Mouse (Mus musculus) ES-Bruce4 (cell line): ENCODE measurements around the gene Gpr61. TPM values are rescaled to one million over a fixed set of nuclear protein-coding genes. Genes with fewer than 3 reads are reported as not detected.
A peak's percentile ranks its signal among the peaks of the same experiment; 100 is the strongest.

Experiments used
- H3K27ac ChIP-seq: 2 replicates; pipeline ENCODE4 v1.5.1; 2012; ENCODE audit warnings: low read length, inconsistent platforms; ENCODE audit not compliant: insufficient read depth
- H3K27me3 ChIP-seq: 2 replicates; pipeline ENCODE4 v1.6.1; 2012; ENCODE audit warnings: mild to moderate bottlenecking, low read length, inconsistent platforms; ENCODE audit not compliant: control insufficient read depth, poor library complexity, insufficient read depth, severe bottlenecking
- H3K36me3 ChIP-seq: 2 replicates; pipeline ENCODE4 v1.6.1; 2012; ENCODE audit warnings: inconsistent platforms, mild to moderate bottlenecking, low read length, moderate library complexity; ENCODE audit not compliant: control insufficient read depth, poor library complexity, insufficient read depth, severe bottlenecking
- H3K4me1 ChIP-seq: one replicate; pipeline ENCODE4 v1.8.1; 2011; ENCODE audit warnings: low read length; ENCODE audit not compliant: control insufficient read depth, insufficient read depth
- H3K4me3 ChIP-seq: 2 replicates; pipeline ENCODE4 v1.5.1; 2011; ENCODE audit warnings: low read depth, mild to moderate bottlenecking, low read length
- H3K9ac ChIP-seq: 2 replicates; pipeline ENCODE4 v1.6.1; 2012; ENCODE audit warnings: low read depth, mild to moderate bottlenecking, inconsistent platforms; ENCODE audit not compliant: poor library complexity, severe bottlenecking
- H3K9me3 ChIP-seq: replicated peaks from 2 replicates; pipeline ENCODE4 v1.6.1; 2012; ENCODE audit warnings: mild to moderate bottlenecking, low read length, inconsistent platforms; ENCODE audit not compliant: control insufficient read depth, poor library complexity, insufficient read depth, severe bottlenecking
- CTCF ChIP-seq: IDR thresholded peaks from one replicate; pipeline ENCODE4 v1.8.1; 2011; ENCODE audit warnings: low read depth, low read length
- EP300 ChIP-seq: IDR thresholded peaks from 2 replicates; pipeline ENCODE4 v1.6.1; 2011; ENCODE audit warnings: low read depth, low read length; ENCODE audit not compliant: insufficient read depth
- POLR2A ChIP-seq: IDR thresholded peaks from one replicate; pipeline ENCODE4 v1.8.1; 2011; ENCODE audit warnings: low read length; ENCODE audit not compliant: insufficient read depth
- polyA plus RNA-seq: library from polyadenylated mRNA; stranded (reverse); fragments of >200 nt; gene quantifications from 2 replicates; pipeline ENCODE4 v1.2.4, GENCODE M21; 2011; ENCODE audit warnings: low read depth; ENCODE audit not compliant: missing spikeins, insufficient read depth, insufficient read length

The Gpr61 gene
- polyA plus RNA-seq, 1 experiment, result not detected

DNA sequence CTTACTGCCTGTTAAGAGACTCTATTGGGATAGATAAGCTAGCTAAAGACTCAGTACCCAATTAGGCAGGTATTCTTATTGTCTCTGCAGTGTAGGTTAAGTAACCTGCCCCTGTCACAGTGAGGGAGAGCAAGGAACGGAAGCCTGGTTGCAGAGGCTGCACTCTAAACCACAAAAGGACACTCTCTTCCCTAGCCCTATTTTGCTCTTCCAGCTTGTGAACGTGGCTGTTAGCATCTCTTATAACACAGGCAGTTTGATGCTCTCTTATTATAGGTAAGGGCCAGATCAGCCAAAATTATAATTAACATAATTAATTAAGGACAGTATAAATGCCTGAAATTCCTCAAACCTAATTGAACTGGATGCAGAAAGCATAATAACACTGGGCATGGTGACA is 25.8 kb upstream of the Gpr61 start:
- no peak overlapping the region for H3K4me3 ChIP-seq
- no peak overlapping the region for H3K27ac ChIP-seq
- no peaks in the 10 kb centered on the region for H3K27me3 ChIP-seq
- no peaks in the 10 kb centered on the region for H3K9me3 ChIP-seq
- no peaks in the 10 kb centered on the region for H3K36me3 ChIP-seq
- TF ChIP-seq CTCF (no peak), EP300 (no peak), POLR2A (no peak)
- H3K4me1 ChIP-seq, result no peaks in the 10 kb centered on the region
- no peak overlapping the region for H3K9ac ChIP-seq

DNA sequence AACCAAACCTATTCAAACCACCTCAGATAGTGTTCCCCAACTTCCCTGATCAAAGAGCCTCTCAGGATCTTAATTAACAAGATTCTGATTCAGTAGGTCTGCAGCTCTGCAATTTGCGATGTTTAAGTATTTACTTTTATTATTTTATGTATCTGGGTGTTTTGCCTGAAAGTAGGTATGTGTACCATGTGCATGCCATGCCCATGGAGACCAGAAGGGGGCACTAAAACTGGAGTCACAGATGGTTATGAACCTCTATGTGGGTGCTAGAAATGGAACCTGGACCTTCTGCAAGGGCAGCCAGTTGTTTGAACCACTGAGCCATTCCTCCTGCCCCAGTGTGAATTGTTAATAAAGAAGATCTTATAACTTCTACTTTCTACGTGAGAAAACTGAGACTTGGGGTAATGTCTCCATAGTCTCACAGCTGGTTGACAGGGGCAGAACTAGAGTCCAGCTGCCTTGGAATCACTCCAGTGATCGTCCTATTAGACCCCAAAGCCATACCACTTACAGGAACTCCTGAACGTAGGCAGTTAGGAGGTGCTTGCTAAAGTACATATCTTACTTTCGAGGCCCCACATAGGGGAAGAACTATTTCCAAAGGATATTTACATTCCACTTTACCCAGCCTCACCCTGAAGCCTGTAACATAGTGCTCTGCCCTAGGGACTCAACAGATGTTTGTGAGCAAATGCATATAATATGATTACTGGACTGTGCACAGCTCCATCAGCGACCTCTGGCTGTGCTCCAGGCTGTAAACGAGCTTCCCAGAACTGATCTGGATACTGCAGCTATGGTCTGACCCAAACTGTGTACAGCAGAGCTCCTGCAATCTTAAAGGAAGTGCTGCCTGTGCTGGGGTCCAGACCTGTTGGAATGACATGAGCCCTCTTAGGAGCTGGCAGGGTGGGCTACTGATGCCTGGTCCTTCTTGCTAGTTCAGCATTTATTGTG is 24.4 kb upstream of the Gpr61 start:
- no peak for TF ChIP-seq EP300
- no peak for TF ChIP-seq CTCF
- no peak for TF ChIP-seq POLR2A
- H3K9ac ChIP-seq, result no peak overlapping the region
- no peaks in the 10 kb centered on the region for H3K36me3 ChIP-seq
- H3K27ac ChIP-seq, result no peak overlapping the region
- no peak overlapping the region for H3K4me3 ChIP-seq
- no peaks in the 10 kb centered on the region for H3K4me1 ChIP-seq
- no peaks in the 10 kb centered on the region for H3K27me3 ChIP-seq
- H3K9me3 ChIP-seq, result no peaks in the 10 kb centered on the region

DNA sequence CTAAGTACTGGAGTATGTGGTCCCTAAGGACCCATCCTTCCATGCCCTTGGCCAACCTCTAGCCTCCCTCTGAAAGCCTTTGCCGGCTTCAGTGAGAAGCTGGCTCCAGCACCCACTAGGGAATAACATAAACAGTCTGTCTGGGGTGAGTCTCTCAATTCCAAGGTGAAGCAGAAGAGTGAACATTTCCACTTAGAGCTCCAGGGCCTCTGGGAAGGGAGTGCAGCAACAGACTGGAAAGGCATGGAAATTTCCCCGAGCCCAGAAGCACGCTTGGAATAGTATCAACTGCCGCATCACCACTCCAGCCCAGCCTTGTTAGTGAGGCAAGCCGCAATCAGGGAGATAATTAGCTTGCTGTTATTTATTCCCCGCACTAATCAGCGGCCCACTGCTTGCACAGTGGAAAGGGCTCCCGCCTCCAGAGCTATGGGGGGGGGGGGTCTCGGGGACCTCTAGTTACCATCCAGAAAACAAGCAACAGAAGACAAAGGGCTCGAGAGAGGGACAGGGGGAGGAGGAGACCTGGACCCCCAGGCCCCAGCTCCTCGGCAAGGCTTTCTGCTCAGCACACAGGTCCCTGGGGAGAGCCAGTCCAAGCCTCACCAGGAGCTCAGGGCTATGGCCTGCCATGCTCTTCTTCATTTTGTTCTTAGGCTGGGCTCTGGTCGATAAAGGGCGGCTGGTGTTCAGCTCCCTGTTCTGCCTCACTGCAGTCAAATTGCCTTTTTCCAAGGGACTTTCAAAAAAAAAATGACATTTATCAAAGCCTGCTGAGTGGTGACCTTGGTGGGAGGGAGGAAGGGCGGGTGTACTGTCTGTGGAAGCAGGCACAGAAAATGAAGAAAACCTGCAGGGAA is 20.2 kb upstream of the Gpr61 start:
- TF ChIP-seq POLR2A (no peak), CTCF (no peak)
- H3K36me3 ChIP-seq, result no peaks in the 10 kb centered on the region
- H3K9me3 ChIP-seq, result no peaks in the 10 kb centered on the region
- no peaks in the 10 kb centered on the region for H3K4me1 ChIP-seq
- H3K9ac ChIP-seq, result no peak overlapping the region
- no peak overlapping the region for H3K4me3 ChIP-seq
- no peak overlapping the region for H3K27ac ChIP-seq
- H3K27me3 ChIP-seq, result no peaks in the 10 kb centered on the region

DNA sequence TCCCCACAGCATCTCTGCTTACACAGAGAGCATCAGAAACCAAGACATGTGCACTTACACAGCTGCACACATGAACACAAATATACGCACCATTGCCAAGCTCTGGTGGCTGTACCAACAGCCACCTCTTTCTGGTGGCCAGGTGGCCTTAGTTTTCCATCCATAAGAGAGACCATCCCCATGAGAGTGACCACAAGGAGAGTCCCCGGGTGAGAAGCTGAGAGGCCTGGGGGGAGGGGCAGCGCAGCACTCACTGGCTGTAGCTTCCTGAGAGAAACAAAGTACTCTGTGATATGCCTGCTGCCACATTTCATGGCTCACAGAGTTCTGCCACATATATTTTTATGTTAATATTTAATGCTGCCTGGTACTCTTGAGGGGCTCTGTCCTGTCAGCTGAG is 14.5 kb upstream of the Gpr61 start:
- Histone ChIP-seq H3K27ac (no peak overlapping the region), H3K9ac (no peak overlapping the region), H3K9me3 (no peaks in the 10 kb centered on the region), H3K36me3 (no peaks in the 10 kb centered on the region), H3K27me3 (no peaks in the 10 kb centered on the region), H3K4me3 (no peak overlapping the region), H3K4me1 (no peaks in the 10 kb centered on the region)
- TF ChIP-seq EP300, result no peak
- TF ChIP-seq CTCF, result no peak

DNA sequence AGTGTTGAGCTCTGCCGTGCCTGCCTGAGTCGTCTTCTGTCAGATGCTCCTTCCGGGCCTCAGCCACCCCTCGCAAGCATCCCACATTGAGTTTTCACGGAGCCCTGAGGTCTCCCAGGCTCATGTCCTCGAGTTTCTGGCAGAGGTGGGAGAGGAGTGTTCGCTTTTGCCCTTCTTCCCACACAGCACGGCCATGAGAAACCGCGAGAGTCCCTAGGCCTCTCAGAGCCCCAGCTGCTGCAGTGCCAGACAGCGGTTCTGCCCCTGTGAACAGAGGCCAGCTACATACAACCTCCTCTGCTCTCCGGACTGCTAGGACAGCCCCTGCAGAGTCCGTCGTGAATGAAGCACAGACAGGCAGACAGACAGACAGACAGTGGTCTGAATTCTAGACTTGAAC is 12.8 kb upstream of the Gpr61 start:
- H3K9me3 ChIP-seq, result no peaks in the 10 kb centered on the region
- H3K4me1 ChIP-seq, result no peaks in the 10 kb centered on the region
- no peak overlapping the region for H3K4me3 ChIP-seq
- H3K36me3 ChIP-seq, result no peaks in the 10 kb centered on the region
- H3K27me3 ChIP-seq, result no peaks in the 10 kb centered on the region
- no peak overlapping the region for H3K27ac ChIP-seq
- TF ChIP-seq CTCF (no peak), POLR2A (no peak), EP300 (no peak)
- no peak overlapping the region for H3K9ac ChIP-seq

DNA sequence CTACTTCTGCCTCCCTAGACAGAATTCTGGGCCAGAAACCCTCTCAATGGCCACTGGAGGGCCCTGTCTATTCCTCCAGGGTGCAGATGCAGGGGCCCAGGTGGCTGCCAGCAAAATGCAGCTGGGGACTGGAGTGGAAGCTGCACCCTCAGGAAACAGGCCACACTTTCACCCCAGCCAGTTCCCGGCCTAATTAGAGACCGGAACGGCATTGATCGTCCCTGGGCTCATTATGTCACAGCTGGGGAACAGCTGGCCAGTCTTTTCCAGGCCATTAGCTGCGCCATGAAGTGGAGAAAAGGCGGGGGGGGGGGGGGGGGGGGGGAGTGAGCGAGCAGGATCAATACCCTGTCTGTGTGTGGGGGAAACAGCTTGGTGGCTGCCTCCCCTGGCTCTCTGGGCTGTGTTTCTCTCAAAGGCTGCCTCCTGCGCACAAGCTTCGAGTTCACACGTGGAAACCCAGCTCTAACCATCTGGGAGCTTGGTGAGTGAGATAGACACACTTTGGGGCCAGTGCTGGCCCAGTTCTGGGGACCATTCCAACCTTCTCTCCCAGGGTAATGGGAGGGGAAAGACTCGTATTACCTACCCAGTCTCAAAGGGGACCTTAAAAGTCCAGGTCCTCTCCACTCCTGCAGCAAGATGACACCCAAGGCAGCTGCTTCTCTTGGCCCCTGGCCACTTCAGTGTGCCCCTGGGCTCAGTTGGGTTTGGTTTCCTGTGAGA is 12.0 kb upstream of the Gpr61 start:
- Histone ChIP-seq H3K9ac (no peak overlapping the region), H3K4me1 (no peaks in the 10 kb centered on the region), H3K4me3 (no peak overlapping the region), H3K36me3 (no peaks in the 10 kb centered on the region), H3K9me3 (no peaks in the 10 kb centered on the region), H3K27me3 (no peaks in the 10 kb centered on the region), H3K27ac (no peak overlapping the region)
- TF ChIP-seq POLR2A, result no peak
- TF ChIP-seq EP300, result no peak
- peak; percentile 27 for TF ChIP-seq CTCF
